8 mouse cellular contexts compared by ENCODE assay signal in the genomic region with DNA sequence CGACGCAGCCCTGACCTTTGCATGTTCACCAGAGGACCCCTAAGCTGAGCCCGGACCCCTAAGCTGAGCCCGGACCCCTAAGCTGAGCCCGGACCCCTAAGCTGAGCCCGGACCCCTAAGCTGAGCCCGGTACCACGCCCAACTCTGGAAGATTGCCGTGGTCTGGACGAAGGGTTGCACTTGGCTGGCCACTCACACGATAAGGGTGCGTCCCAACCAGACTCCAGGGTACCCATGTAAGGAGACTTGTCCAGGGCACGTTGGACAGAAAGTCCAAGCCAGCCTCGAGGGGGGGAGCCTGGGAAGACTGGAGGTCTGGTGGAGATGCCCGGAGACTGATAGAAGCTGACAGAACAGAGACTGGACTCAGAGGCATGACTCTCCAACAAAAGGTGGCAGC. TPM values are rescaled to one million over a fixed set of nuclear protein-coding genes. Genes with fewer than 3 reads are reported as not detected.
DNase-seq lines count a peak whose midpoint lies in the region; ATAC-seq and TF ChIP-seq lines count a peak whose summit lies in the region.

No protein-coding gene starts in this region.

- H3K4me2 ChIP-seq in forebrain, postnatal 0 days (ENCODE audit: low read depth), result peak overlapping the region; percentile 96
- H3K4me2 ChIP-seq in limb, embryonic 15.5 days, result peak overlapping the region; percentile 99
- peak overlapping the region; percentile 100; the same call in 1 of the 2 replicates for H3K4me2 ChIP-seq in stomach, embryonic 14.5 days (replicated peaks; ENCODE audit: low read depth, low read length)

- H3K4me1 ChIP-seq in forebrain, postnatal 0 days (ENCODE audit: insufficient read depth), result no peaks in the 10 kb centered on the region
- H3K4me1 ChIP-seq in limb, embryonic 15.5 days, result peaks cover 37% of the 10 kb centered on the region
- peaks cover 12% of the 10 kb centered on the region; the same call in 1 of the 2 replicates for H3K4me1 ChIP-seq in stomach, embryonic 14.5 days (ENCODE audit: control insufficient read depth, insufficient read depth, low read length)

- peak overlapping the region; percentile 56; the same call in 1 of the 2 replicates for H3K9ac ChIP-seq in forebrain, postnatal 0 days
- no peak overlapping the region for H3K9ac ChIP-seq in limb, embryonic 15.5 days
- no peak overlapping the region for H3K9ac ChIP-seq in stomach, embryonic 14.5 days (replicated peaks; ENCODE audit: low read depth, low read length)

- no peak for ATAC-seq in forebrain, postnatal 0 days
- no peak for ATAC-seq in limb, embryonic 15.5 days (ENCODE audit: insufficient number of reproducible peaks, low FRiP score, low TSS enrichment, low read depth)
- no peak for ATAC-seq in stomach, embryonic 14.5 days (ENCODE audit: insufficient number of reproducible peaks, insufficient read depth, low FRiP score, low read depth)

- H3K36me3 ChIP-seq in forebrain, postnatal 0 days (ENCODE audit: insufficient read depth), result no peaks in the 10 kb centered on the region
- no peaks in the 10 kb centered on the region for H3K36me3 ChIP-seq in limb, embryonic 15.5 days
- no peaks in the 10 kb centered on the region for H3K36me3 ChIP-seq in stomach, embryonic 14.5 days (ENCODE audit: control insufficient read depth, insufficient read depth, low read length)

- H3K27me3 ChIP-seq in forebrain, postnatal 0 days (ENCODE audit: insufficient read depth, low read length), result peaks cover 4% of the 10 kb centered on the region; the same call in 1 of the 2 replicates
- H3K27me3 ChIP-seq in limb, embryonic 15.5 days, result peaks cover 52% of the 10 kb centered on the region
- peaks cover 3% of the 10 kb centered on the region for H3K27me3 ChIP-seq in stomach, embryonic 14.5 days (ENCODE audit: control insufficient read depth, insufficient read depth, low read length)

- TF ChIP-seq CTCF in forebrain, postnatal 0 days (IDR thresholded peaks at IDR 0.05; ENCODE audit: low read depth), result no peak

- WGBS in forebrain, postnatal 0 days, result 18% methylated on average over 15 of the region's 15 CpGs
- 24% methylated on average over 15 of the region's 15 CpGs for WGBS in limb, embryonic 15.5 days
- WGBS in stomach, embryonic 14.5 days, result 18% methylated on average over 15 of the region's 15 CpGs

- DNase-seq in ovary, postnatal 36 days (ENCODE audit: low spot score), result peak; percentile 9
- no peak for DNase-seq in ovary, adult 18-20 months (ENCODE audit: low spot score)
- no peak for DNase-seq in forebrain, postnatal 0 days
- DNase-seq in spleen, postnatal 14 days (ENCODE audit: low spot score in 2 of 2), result no peak
- no peak for DNase-seq in kidney, postnatal 4 days
- DNase-seq in spleen, postnatal 10 days (ENCODE audit: low spot score in 2 of 2), result no peak

- H3K9me3 ChIP-seq in forebrain, postnatal 0 days (ENCODE audit: low read length), result no peaks in the 10 kb centered on the region
- H3K9me3 ChIP-seq in limb, embryonic 15.5 days, result no peaks in the 10 kb centered on the region
- no peaks in the 10 kb centered on the region for H3K9me3 ChIP-seq in stomach, embryonic 14.5 days (ENCODE audit: control insufficient read depth, low read depth, low read length)

- peak overlapping the region; percentile 48 for H3K4me3 ChIP-seq in forebrain, postnatal 0 days (ENCODE audit: low read depth, low read length)
- H3K4me3 ChIP-seq in limb, embryonic 15.5 days, result peak overlapping the region; percentile 50
- peak overlapping the region; percentile 39 for H3K4me3 ChIP-seq in stomach, embryonic 14.5 days (ENCODE audit: low read depth, low read length)

- no peak overlapping the region for H3K27ac ChIP-seq in forebrain, postnatal 0 days (ENCODE audit: low read depth, low read length)
- no peak overlapping the region for H3K27ac ChIP-seq in limb, embryonic 15.5 days
- no peak overlapping the region for H3K27ac ChIP-seq in stomach, embryonic 14.5 days (ENCODE audit: low read length)

RNA-seq across cellular contexts. Expression of a gene that starts 5.2 kb away (rescaled TPM):
- 4.0 TPM in 2 replicates for total RNA-seq in forebrain, postnatal 0 days (2014; rRNA removed)
- polyA plus RNA-seq in forebrain, postnatal 0 days (2015; fragmentation: Nextera tagmentation; extraction: Ambion mirVana), result 3.4 TPM in 2 replicates
- polyA plus RNA-seq in limb, embryonic 15.5 days (2015; fragmentation: Nextera tagmentation; extraction: Ambion mirVana), result 1.2 and 2.1 TPM in 2 replicates
- 0.72 and 1.1 TPM in 2 replicates for polyA plus RNA-seq in stomach, embryonic 14.5 days (2014; fragmentation: Nextera tagmentation; extraction: Ambion mirVana)

RNA-seq across cellular contexts. Expression of a gene that starts 21.5 kb away (rescaled TPM):
- 12.7 and 19.0 TPM in 2 replicates for total RNA-seq in forebrain, postnatal 0 days (2014; rRNA removed)
- polyA plus RNA-seq in forebrain, postnatal 0 days (2015; fragmentation: Nextera tagmentation; extraction: Ambion mirVana), result 4.6 and 5.4 TPM in 2 replicates
- 7.3 and 8.7 TPM in 2 replicates for polyA plus RNA-seq in limb, embryonic 15.5 days (2015; fragmentation: Nextera tagmentation; extraction: Ambion mirVana)
- polyA plus RNA-seq in stomach, embryonic 14.5 days (2014; fragmentation: Nextera tagmentation; extraction: Ambion mirVana), result 9.9 and 13.8 TPM in 2 replicates
